Mouse (Mus musculus) heart, embryonic 14.5 days (tissue): ENCODE measurements at regions not wholly inside any gene's neighbourhood (a gene's known extent, or its start where the extent isn't known, plus 50 kb on each side); places are given as distances from the start of the nearest gene placed in this dataset.

Experiments used
- ATAC-seq: fragments of 200-750 bp; cut with Nextera tagmentation; 2 replicates; pipeline ENCODE4 v1.8.0; 2017; ENCODE audit warnings: low read depth, moderate TSS enrichment; ENCODE audit not compliant: insufficient number of reproducible peaks, insufficient read depth, low FRiP score
- H3K27ac ChIP-seq, 2 experiments: fragments of 200-500 bp in 1 of 2; fragments of 300-500 bp in 1 of 2; sonication (generic) in 1 of 2; replicated peaks in 1 of 2; 2 replicates each; pipeline ENCODE4 v1.5.1; 2012 to 2014; ENCODE audit warnings: low read depth in 2 of 2, low read length in 2 of 2, control low read depth in 1 of 2, mild to moderate bottlenecking in 1 of 2, mixed read lengths in 1 of 2; ENCODE audit not compliant: control insufficient read depth in 1 of 2, insufficient read depth in 1 of 2
- H3K27me3 ChIP-seq: fragments of 300-500 bp; sonication (generic); 2 replicates; pipeline ENCODE4 v1.6.1; 2014; ENCODE audit warnings: mild to moderate bottlenecking, low read length, control low read depth; ENCODE audit not compliant: control insufficient read depth, insufficient read depth
- H3K36me3 ChIP-seq: fragments of 300-500 bp; sonication (generic); 2 replicates; pipeline ENCODE4 v1.6.1; 2014; ENCODE audit warnings: mild to moderate bottlenecking, control low read depth, low read length, mixed read lengths; ENCODE audit not compliant: control insufficient read depth, insufficient read depth
- H3K4me1 ChIP-seq, 2 experiments: fragments of 200-500 bp in 1 of 2; fragments of 300-500 bp in 1 of 2; sonication (generic) in 1 of 2; 2 replicates each; pipeline ENCODE4 v1.6.1; 2012 to 2014; ENCODE audit warnings: low read length in 2 of 2, control low read depth in 1 of 2, mixed read lengths in 1 of 2; ENCODE audit not compliant: control insufficient read depth in 2 of 2, insufficient read depth in 2 of 2
- H3K4me2 ChIP-seq: fragments of 300-500 bp; sonication (generic); 2 replicates; pipeline ENCODE4 v1.6.1; 2014; ENCODE audit warnings: mild to moderate bottlenecking, low read length
- H3K4me3 ChIP-seq, 2 experiments: fragments of 200-500 bp in 1 of 2; fragments of 300-500 bp in 1 of 2; sonication (generic) in 1 of 2; 2 replicates each; pipeline ENCODE4 v1.5.1; 2012 to 2014; ENCODE audit warnings: low read length in 2 of 2, mild to moderate bottlenecking in 2 of 2, control low read depth in 1 of 2, low read depth in 1 of 2, moderate library complexity in 1 of 2; ENCODE audit not compliant: control insufficient read depth in 1 of 2, insufficient read depth in 1 of 2
- H3K9ac ChIP-seq: fragments of 300-500 bp; sonication (generic); 2 replicates; pipeline ENCODE4 v1.6.1; 2014; ENCODE audit warnings: mild to moderate bottlenecking, low read length
- H3K9me3 ChIP-seq: fragments of 300-500 bp; sonication (generic); 2 replicates; pipeline ENCODE4 v1.6.1; 2016; ENCODE audit warnings: low read length, control low read depth; ENCODE audit not compliant: control insufficient read depth
- WGBS: fragments of 180-500 bp; shearing (Covaris S2); extraction: QIAGEN DNeasy Blood & Tissue Kit; methylation state at CpG from one replicate; pipeline ENCODE4 v1.1.7; 2014; 5-methylcytosine and 5-hydroxymethylcytosine counted together

DNA sequence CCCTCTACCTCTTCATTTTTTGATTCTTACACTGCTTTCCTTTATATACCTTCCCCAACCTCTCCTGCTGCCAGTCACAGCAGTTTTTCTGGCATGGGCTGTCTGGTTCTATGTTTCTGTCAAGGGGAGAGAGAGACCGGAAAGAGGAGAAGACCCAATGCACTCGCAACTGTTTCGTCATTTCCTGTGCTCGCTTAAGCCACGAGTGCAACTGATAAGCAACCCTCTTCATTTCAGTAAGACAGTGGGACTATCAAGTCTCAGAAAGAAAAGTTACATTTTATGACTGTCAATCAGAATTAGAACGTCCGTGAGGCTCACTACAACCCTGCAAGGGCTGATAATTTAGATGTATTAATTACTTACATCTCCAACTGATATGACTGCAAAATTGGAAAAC lies 312.2 kb downstream of the Etnk1 start:
- ATAC-seq = no peak
- Histone ChIP-seq H3K4me1 (no peaks in the 10 kb centered on the region), H3K27ac (no peak overlapping the region), H3K4me2 (no peak overlapping the region), H3K4me3 (no peak overlapping the region), H3K9ac (no peak overlapping the region), H3K9me3 (no peaks in the 10 kb centered on the region), H3K27me3 (no peaks in the 10 kb centered on the region), H3K36me3 (no peaks in the 10 kb centered on the region)
- WGBS = 45% methylated on average over 7 of the region's 7 CpGs

DNA sequence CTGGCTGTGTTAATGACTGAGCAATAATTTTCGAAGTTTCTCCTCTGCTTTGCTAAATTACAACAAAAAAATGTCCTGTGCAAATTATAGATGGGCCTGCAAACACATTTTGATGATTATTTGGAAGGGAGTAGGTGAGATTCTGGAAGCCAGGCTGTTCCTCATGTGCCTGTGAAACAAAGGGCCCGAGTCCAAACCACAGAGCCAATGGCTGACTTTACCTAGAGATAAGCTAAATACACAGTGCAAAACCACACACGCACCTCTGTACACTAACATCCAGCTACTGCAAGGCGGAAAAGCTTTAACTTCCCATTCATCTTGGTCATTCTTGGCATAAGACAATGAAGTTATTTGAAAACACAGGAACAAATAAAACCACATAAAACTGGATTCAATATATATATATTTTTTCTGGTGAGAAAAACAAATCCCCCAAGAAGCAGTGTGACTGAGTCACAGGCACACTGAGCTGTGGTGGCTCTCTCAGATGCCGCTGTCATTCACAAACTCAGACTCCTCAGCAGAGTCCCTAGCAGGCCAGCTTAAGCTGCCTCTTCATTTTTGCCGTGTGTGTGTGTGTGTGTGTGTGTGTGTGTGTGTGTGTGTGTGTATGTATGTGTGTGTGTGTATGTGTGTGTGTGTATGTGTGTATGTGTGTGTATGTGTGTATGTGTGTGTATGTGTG lies 312.8 kb downstream of the Etnk1 start:
- Histone ChIP-seq H3K9ac (no peak overlapping the region), H3K4me1 (no peaks in the 10 kb centered on the region), H3K9me3 (no peaks in the 10 kb centered on the region), H3K27ac (no peak overlapping the region), H3K4me2 (no peak overlapping the region), H3K4me3 (no peak overlapping the region), H3K36me3 (no peaks in the 10 kb centered on the region), H3K27me3 (no peaks in the 10 kb centered on the region)
- 76% methylated on average over 6 of the region's 6 CpGs for WGBS
- ATAC-seq = no peak

DNA sequence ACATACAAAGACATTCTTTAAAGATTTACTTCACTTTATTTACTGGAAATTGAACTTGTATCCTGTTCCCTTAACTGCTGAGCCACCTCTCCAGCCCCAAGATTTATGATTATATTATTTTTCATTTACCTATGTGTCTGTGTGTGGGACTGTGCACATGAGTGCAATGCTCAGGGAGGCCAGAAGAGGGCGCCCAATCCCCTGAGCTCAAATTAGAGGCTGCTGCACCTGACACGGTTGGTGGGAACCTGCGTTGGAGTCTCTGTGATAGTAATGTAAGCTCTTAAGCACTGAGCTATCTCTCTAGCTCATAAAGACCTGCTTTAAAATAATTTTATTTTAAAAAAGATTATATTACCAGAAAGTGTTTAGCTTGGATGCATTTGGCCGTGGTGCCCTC lies 315.3 kb downstream of the Etnk1 start:
- WGBS = 80% methylated on average over 4 of the region's 4 CpGs
- no peak for ATAC-seq
- H3K27ac ChIP-seq = no peak overlapping the region

DNA sequence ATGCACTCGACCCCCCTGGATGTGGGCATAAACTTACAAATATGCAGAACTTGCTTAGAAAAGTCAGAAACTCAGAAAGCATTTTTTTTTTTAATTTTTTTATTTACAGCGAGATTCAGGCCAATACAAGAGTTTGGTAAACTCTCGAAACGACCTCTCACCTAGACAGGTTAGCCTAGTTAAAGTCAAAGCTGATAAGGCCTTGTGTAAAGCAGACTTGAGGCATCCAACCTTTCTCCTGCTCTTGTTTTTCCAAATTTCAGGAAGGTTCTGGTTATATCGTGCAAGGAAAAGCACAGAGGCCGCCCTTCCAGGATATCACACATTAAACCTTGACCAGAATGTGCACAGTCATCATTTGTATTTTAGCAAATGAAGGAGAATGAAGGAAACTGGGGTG lies 315.8 kb downstream of the Etnk1 start:
- H3K9ac ChIP-seq = no peak overlapping the region
- H3K4me2 ChIP-seq = no peak overlapping the region
- H3K4me3 ChIP-seq = no peak overlapping the region
- no peaks in the 10 kb centered on the region for H3K36me3 ChIP-seq
- no peaks in the 10 kb centered on the region for H3K9me3 ChIP-seq
- no peak overlapping the region for H3K27ac ChIP-seq
- 82% methylated on average over 6 of the region's 6 CpGs for WGBS
- no peak for ATAC-seq
- no peaks in the 10 kb centered on the region for H3K27me3 ChIP-seq
- H3K4me1 ChIP-seq = no peaks in the 10 kb centered on the region

More for the DNA sequence above, 315.3 kb downstream of the Etnk1 start:
- H3K27me3 ChIP-seq = no peaks in the 10 kb centered on the region
- H3K9me3 ChIP-seq = no peaks in the 10 kb centered on the region
- no peaks in the 10 kb centered on the region for H3K36me3 ChIP-seq
- H3K9ac ChIP-seq = no peak overlapping the region
- H3K4me2 ChIP-seq = no peak overlapping the region
- no peaks in the 10 kb centered on the region for H3K4me1 ChIP-seq
- H3K4me3 ChIP-seq = no peak overlapping the region

DNA sequence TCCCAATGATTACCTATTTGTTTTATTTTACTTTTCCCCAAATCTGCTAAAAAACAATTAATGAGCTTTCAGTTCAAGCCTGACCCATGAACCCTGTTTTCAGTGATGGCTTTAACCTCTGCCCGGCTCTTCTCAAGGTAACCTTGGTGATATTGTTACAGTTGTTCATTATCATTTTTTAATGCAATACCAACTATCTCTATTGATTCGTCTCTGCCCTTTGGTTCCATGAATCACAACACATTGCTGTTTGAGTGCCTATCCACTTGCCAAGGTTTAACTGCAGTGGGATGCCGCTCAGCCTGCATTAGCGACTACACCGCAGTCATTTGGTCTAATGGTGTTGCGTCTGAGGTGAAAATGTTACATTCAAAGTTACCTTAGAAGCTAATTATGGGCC lies 317.9 kb downstream of the Etnk1 start:
- 91% methylated on average over 6 of the region's 6 CpGs for WGBS
- Histone ChIP-seq H3K36me3 (no peaks in the 10 kb centered on the region), H3K27me3 (no peaks in the 10 kb centered on the region)

DNA sequence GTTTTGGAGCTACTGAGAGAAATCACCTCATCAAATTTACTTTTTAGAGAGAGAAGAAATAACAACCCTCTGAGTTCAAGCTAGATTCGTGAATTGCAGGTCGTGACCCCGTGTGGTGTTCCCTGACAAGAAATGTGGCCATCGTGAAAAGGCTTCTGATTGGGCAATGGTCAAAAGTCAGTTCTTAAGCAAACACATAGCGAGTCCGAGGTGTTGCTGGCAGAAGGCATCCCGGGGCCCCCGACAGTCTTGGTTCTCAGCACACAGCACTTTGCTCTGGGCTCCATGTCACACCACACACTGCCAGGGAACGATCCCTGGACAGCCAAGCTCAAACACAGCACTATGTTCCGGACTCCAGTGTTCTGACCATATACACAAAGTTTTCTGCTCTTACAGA lies 320.0 kb downstream of the Etnk1 start:
- H3K27me3 ChIP-seq = no peaks in the 10 kb centered on the region
- H3K9me3 ChIP-seq = no peaks in the 10 kb centered on the region
- H3K9ac ChIP-seq = no peak overlapping the region
- H3K4me1 ChIP-seq = no peaks in the 10 kb centered on the region; a peak in 1 of 4 replicates
- no peak overlapping the region for H3K4me2 ChIP-seq
- H3K36me3 ChIP-seq = no peaks in the 10 kb centered on the region
- WGBS = 75% methylated on average over 10 of the region's 10 CpGs
- ATAC-seq = no peak
- no peak overlapping the region for H3K4me3 ChIP-seq
- H3K27ac ChIP-seq = no peak overlapping the region

More for the DNA sequence above, 317.9 kb downstream of the Etnk1 start:
- no peak overlapping the region for H3K4me3 ChIP-seq
- no peak overlapping the region for H3K4me2 ChIP-seq
- ATAC-seq = no peak
- no peaks in the 10 kb centered on the region for H3K9me3 ChIP-seq
- no peak overlapping the region for H3K9ac ChIP-seq
- H3K4me1 ChIP-seq = no peaks in the 10 kb centered on the region
- H3K27ac ChIP-seq = no peak overlapping the region

DNA sequence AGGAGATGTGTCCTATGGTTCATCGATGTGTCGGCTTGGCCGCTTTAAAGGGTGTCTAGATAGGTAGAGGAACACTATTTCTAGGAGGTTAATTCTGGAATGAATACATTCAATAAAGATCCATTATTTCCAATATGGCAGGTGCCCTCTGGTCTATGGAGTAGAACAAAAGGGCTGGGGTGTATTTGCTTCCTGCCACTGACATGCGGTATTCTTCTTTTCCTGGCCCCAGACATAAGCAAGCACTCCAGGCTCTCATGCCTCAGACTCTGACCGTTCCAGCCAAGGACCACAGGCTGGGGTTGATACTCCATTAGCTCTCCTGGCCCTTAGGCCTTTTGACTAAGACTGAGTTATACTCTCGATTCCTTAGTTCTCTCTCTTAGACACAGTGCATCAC lies 323.0 kb downstream of the Etnk1 start:
- Histone ChIP-seq H3K36me3 (no peaks in the 10 kb centered on the region), H3K4me2 (no peak overlapping the region), H3K4me1 (no peaks in the 10 kb centered on the region; a peak in 1 of 4 replicates), H3K4me3 (no peak overlapping the region), H3K9ac (no peak overlapping the region), H3K9me3 (0 out of 2 replicates have a peak, but pooled peaks cover 3% of the 10 kb centered on the region), H3K27me3 (no peaks in the 10 kb centered on the region), H3K27ac (no peak overlapping the region)
- WGBS = 91% methylated on average over 6 of the region's 6 CpGs
- ATAC-seq = no peak

DNA sequence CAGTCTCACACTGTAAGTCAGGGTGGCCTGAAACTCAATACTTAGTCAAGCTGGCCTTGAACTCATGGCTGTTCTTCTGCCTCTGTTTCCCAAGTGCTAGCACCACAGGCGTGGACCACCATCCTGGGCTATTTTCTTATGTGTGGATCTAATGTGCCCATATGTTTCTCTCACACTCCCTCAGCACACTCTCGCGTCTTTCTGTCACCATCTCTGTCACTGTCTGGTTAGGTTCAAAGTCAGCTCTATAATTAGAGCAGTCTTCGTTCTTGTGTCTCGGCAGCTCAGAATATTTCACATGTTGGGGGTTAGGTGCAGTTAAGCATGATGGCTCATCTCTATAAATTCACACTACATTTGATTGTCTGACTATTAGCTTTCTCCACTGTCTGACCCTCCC lies 324.4 kb downstream of the Etnk1 start:
- no peaks in the 10 kb centered on the region; a peak in 1 of 4 replicates for H3K4me1 ChIP-seq
- H3K27ac ChIP-seq = no peak overlapping the region; a peak in 1 of 4 replicates
- 0 out of 2 replicates have a peak, but pooled peaks cover 3% of the 10 kb centered on the region for H3K9me3 ChIP-seq
- H3K36me3 ChIP-seq = no peaks in the 10 kb centered on the region
- WGBS = 35% methylated on average over 5 of the region's 5 CpGs
- no peak for ATAC-seq
- no peak overlapping the region for H3K4me2 ChIP-seq
- H3K27me3 ChIP-seq = no peaks in the 10 kb centered on the region
- H3K9ac ChIP-seq = no peak overlapping the region
- no peak overlapping the region for H3K4me3 ChIP-seq
